Mouse (Mus musculus): Measurements from ENCODE around the gene Ank.

DNA sequence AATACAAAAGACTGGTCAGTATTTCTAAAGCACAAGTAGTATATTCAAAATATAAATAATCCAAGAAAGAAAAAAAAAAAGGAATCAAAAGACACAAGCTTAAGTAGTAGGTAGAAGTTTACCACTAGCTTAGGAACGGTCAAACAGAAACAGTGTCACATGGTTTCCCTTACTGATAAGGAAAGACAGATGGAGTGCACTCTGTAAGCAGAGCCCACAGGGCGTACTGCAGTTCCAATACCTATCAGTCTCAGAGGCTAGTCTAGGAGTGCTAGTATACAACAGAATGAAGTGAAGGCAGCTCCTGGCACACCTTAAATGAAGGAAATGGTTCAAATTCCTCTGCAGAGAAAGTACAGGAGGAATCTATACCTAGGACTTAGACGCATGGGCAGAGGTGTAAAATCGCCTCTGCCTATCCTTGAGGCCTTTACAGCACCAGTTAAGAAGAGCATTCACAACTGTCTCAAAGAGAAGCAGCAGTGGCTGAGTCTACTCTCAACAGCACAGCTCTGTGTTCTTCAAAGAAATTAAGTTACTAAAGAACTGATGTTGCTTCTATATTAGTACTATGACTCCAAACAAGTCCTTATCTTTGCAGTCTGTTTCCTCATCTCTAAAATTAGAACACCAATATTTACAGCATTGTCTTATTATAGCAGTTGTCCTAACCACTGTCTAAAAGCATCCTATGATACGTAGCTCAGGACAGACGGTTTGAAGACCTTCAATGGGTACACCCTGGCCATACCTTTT is 152.5 kb downstream of the Ank start:
- no peak for TF ChIP-seq GATA1 (IDR thresholded peaks at IDR 0.05; ENCODE audit: low read length)
- no peak for TF ChIP-seq TAL1 (IDR thresholded peaks at IDR 0.05; ENCODE audit: low read length)

All from erythroblast, embryonic 14.5 days (primary cell).